Mouse (Mus musculus) stomach, embryonic 14.5 days (tissue): ENCODE data around the gene Lhfpl2. TPM values are rescaled to one million over a fixed set of nuclear protein-coding genes. Genes with fewer than 3 reads are reported as not detected.

Experiments
- ATAC-seq: fragments of 200-750 bp; cut with Nextera tagmentation; 2 replicates; pipeline ENCODE4 v1.8.0; 2017; ENCODE audit warnings: low read depth, moderate TSS enrichment; ENCODE audit not compliant: insufficient number of reproducible peaks, insufficient read depth, low FRiP score
- H3K27ac ChIP-seq: fragments of 300-500 bp; sonication (generic); 2 replicates; pipeline ENCODE4 v1.5.1; 2014; ENCODE audit warnings: mild to moderate bottlenecking, low read length, moderate library complexity, mixed read lengths
- H3K27me3 ChIP-seq: fragments of 300-500 bp; sonication (generic); 2 replicates; pipeline ENCODE4 v1.6.1; 2014; ENCODE audit warnings: low read length, control low read depth, mixed read lengths; ENCODE audit not compliant: control insufficient read depth, insufficient read depth
- H3K36me3 ChIP-seq: fragments of 300-500 bp; sonication (generic); 2 replicates; pipeline ENCODE4 v1.6.1; 2014; ENCODE audit warnings: mild to moderate bottlenecking, control low read depth, low read length, moderate library complexity, mixed read lengths; ENCODE audit not compliant: control insufficient read depth, insufficient read depth
- H3K4me1 ChIP-seq: fragments of 300-500 bp; sonication (generic); 2 replicates; pipeline ENCODE4 v1.6.1; 2014; ENCODE audit warnings: low read length, control low read depth, mixed read lengths; ENCODE audit not compliant: control insufficient read depth, insufficient read depth
- H3K4me2 ChIP-seq: fragments of 300-500 bp; sonication (generic); replicated peaks from 2 replicates; pipeline ENCODE4 v1.6.1; 2014; ENCODE audit warnings: low read depth, low read length, control low read depth
- H3K4me3 ChIP-seq: fragments of 300-500 bp; sonication (generic); 2 replicates; pipeline ENCODE4 v1.5.1; 2014; ENCODE audit warnings: low read depth, low read length, control low read depth
- H3K9ac ChIP-seq: fragments of 300-500 bp; sonication (generic); replicated peaks from 2 replicates; pipeline ENCODE4 v1.6.1; 2014; ENCODE audit warnings: low read depth, mild to moderate bottlenecking, control low read depth, low read length, moderate library complexity, mixed read lengths
- H3K9me3 ChIP-seq: fragments of 300-500 bp; sonication (generic); 2 replicates; pipeline ENCODE4 v1.6.1; 2016; ENCODE audit warnings: low read depth, low read length, control low read depth; ENCODE audit not compliant: control insufficient read depth
- WGBS: fragments of 180-500 bp; shearing (Covaris S2); extraction: QIAGEN DNeasy Blood & Tissue Kit; methylation state at CpG from one replicate; pipeline ENCODE4 v1.1.7; 2014; 5-methylcytosine and 5-hydroxymethylcytosine counted together
- polyA plus RNA-seq: library from polyadenylated mRNA; unstranded; fragments of >200 nt; fragmentation: Nextera tagmentation; extraction: Ambion mirVana; gene quantifications from 2 replicates; pipeline ENCODE4 v1.2.1, GENCODE M21; 2014

Gene Lhfpl2
- polyA plus RNA-seq, 1 experiment from 2014 or later = 20.8 TPM

DNA sequence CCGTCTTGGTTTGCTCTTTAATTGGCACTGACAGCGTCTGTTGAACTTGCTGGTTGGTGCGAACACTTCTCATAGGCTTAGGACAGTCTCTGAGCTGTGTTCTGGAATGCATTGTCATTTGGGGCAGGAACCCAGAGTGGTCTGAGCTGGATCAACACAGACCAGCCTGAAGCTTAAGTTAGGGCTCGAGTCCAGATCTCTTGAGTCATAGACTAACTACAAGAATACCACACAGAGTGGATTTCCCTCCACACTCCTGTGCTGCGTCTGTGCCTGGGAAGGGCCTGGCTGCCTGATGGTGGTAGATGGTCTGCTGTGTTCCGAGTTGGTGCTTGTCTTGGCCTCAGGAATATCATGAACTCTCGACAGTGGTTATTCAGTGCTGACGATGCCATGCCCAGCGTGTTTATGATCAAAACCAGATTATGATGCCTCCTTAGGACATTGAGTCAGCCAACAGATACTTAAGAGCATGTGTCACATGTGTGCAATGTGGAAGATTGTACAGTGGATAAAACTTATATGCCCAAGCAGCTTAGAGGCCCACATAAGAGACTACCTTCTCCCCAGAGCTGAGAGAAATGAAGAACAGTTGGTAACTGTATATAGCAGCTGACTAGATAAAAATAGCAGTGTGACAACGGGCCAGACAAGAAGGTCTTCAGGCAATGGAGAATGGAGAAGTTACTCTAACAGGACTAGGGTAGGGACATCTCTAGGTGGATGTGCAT is 127.3 kb downstream of the Lhfpl2 start:
- no peak for ATAC-seq
- no peaks in the 10 kb centered on the region for H3K36me3 ChIP-seq
- no peaks in the 10 kb centered on the region for H3K4me1 ChIP-seq
- no peak overlapping the region for H3K9ac ChIP-seq
- H3K4me3 ChIP-seq = no peak overlapping the region
- no peak overlapping the region for H3K4me2 ChIP-seq
- no peaks in the 10 kb centered on the region for H3K9me3 ChIP-seq
- H3K27ac ChIP-seq = no peak overlapping the region
- no peaks in the 10 kb centered on the region for H3K27me3 ChIP-seq
- 85% methylated on average over 10 of the region's 10 CpGs for WGBS

- no peak for ATAC-seq
- Histone ChIP-seq H3K4me1 (no peaks in the 10 kb centered on the region), H3K4me2 (no peak overlapping the region), H3K36me3 (no peaks in the 10 kb centered on the region), H3K9me3 (no peaks in the 10 kb centered on the region), H3K4me3 (no peak overlapping the region), H3K9ac (no peak overlapping the region), H3K27ac (no peak overlapping the region), H3K27me3 (no peaks in the 10 kb centered on the region)
- WGBS = 86% methylated on average over 5 of the region's 6 CpGs
These were observed 128.0 kb downstream of the Lhfpl2 start for GRCm38 (mm10) chr13:94185631-94186030.

GRCm38 (mm10) chr13:94188200-94189086 is 130.8 kb downstream of the Lhfpl2 start:
- no peak; the same call in 1 of the 2 replicates for ATAC-seq
- H3K9me3 ChIP-seq = no peaks in the 10 kb centered on the region
- 65% methylated on average over 10 of the region's 10 CpGs for WGBS
- H3K4me1 ChIP-seq = no peaks in the 10 kb centered on the region
- H3K9ac ChIP-seq = no peak overlapping the region
- H3K27me3 ChIP-seq = no peaks in the 10 kb centered on the region
- no peak overlapping the region for H3K27ac ChIP-seq
- H3K4me2 ChIP-seq = no peak overlapping the region
- no peaks in the 10 kb centered on the region for H3K36me3 ChIP-seq
- H3K4me3 ChIP-seq = no peak overlapping the region

GRCm38 (mm10) chr13:94190386-94190785 is 132.8 kb downstream of the Lhfpl2 start:
- no peak for ATAC-seq
- no peaks in the 10 kb centered on the region for H3K4me1 ChIP-seq
- H3K4me2 ChIP-seq = no peak overlapping the region
- H3K4me3 ChIP-seq = no peak overlapping the region
- no peaks in the 10 kb centered on the region for H3K9me3 ChIP-seq
- no peaks in the 10 kb centered on the region for H3K36me3 ChIP-seq
- no peak overlapping the region for H3K27ac ChIP-seq
- H3K27me3 ChIP-seq = no peaks in the 10 kb centered on the region
- H3K9ac ChIP-seq = no peak overlapping the region
- 86% methylated on average over 1 of the region's 1 CpGs for WGBS

DNA sequence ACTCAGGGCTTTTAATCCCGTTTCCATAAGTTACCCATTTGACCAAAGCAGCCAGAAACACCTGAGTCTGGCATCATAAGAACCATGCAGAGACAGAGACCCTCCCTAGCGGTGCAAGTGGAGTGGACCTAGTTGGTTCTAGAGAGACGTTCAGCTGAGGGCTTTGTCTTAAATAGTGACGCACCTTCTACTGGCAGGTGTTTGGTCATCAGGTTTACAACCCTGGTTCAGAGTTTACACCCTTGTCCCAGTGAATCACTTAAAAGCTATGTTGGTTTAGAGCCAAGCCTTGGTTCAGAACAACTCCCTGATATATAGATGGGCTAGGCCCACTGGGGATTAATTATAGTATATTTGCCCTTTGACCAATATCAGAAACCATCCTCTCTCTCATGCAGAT is 135.6 kb downstream of the Lhfpl2 start:
- H3K4me2 ChIP-seq = no peak overlapping the region
- no peaks in the 10 kb centered on the region for H3K27me3 ChIP-seq
- no peak overlapping the region for H3K27ac ChIP-seq
- no peak overlapping the region for H3K9ac ChIP-seq
- ATAC-seq = no peak
- H3K4me1 ChIP-seq = no peaks in the 10 kb centered on the region
- no peaks in the 10 kb centered on the region for H3K36me3 ChIP-seq
- 79% methylated on average over 4 of the region's 4 CpGs for WGBS
- H3K4me3 ChIP-seq = no peak overlapping the region
- no peaks in the 10 kb centered on the region for H3K9me3 ChIP-seq

DNA sequence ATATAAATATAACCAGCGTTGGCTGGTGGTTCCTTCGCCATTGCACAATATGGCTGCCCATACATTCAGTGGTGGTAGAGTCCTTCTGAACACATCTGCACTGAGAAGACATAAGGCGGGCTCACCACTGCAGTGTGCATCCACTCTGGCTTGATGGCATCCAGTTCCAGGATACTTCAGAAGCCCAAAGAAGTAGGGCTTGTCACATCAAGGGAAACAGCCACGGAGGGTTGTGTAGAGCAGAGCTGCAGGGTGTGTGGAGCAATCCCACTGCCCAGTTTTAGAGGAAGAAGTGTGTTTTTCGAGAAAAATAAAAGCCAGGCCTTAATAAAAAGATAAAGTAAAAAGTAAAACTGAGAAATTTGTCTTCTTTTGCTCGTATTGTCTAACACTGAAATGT is 141.0 kb downstream of the Lhfpl2 start:
- Histone ChIP-seq H3K9me3 (no peaks in the 10 kb centered on the region), H3K4me2 (no peak overlapping the region), H3K36me3 (no peaks in the 10 kb centered on the region), H3K4me1 (0 out of 2 replicates have a peak, but pooled peaks cover 3% of the 10 kb centered on the region), H3K27me3 (no peaks in the 10 kb centered on the region), H3K4me3 (no peak overlapping the region), H3K27ac (no peak overlapping the region), H3K9ac (no peak overlapping the region)
- no peak for ATAC-seq
- WGBS = 85% methylated on average over 6 of the region's 6 CpGs

GRCm38 (mm10) chr13:94199829-94200228 is 142.2 kb downstream of the Lhfpl2 start:
- Histone ChIP-seq H3K36me3 (no peaks in the 10 kb centered on the region; the same call in 1 of the 2 replicates), H3K27me3 (no peaks in the 10 kb centered on the region), H3K4me1 (0 out of 2 replicates have a peak, but pooled peaks cover 3% of the 10 kb centered on the region), H3K4me2 (no peak overlapping the region), H3K9ac (no peak overlapping the region), H3K4me3 (no peak overlapping the region), H3K9me3 (no peaks in the 10 kb centered on the region), H3K27ac (no peak overlapping the region)
- ATAC-seq = no peak
- WGBS = 34% methylated on average over 8 of the region's 8 CpGs

- Histone ChIP-seq H3K27me3 (no peaks in the 10 kb centered on the region), H3K9ac (no peak overlapping the region), H3K27ac (no peak overlapping the region), H3K4me3 (no peak overlapping the region), H3K4me1 (no peaks in the 10 kb centered on the region), H3K9me3 (0 out of 2 replicates have a peak, but pooled peaks cover 3% of the 10 kb centered on the region), H3K4me2 (no peak overlapping the region), H3K36me3 (no peaks in the 10 kb centered on the region; the same call in none of the 2 replicates)
- no peak for ATAC-seq
- WGBS = 14% methylated on average over 6 of the region's 6 CpGs
These were observed 147.6 kb downstream of the Lhfpl2 start for GRCm38 (mm10) chr13:94205234-94205633.
